Mouse (Mus musculus) midbrain, embryonic 15.5 days (tissue): ENCODE data around the gene Kctd10. TPM values are rescaled to one million over a fixed set of nuclear protein-coding genes. Genes with fewer than 3 reads are reported as not detected.

Experiments used
- ATAC-seq: fragments of 200-750 bp; cut with Nextera tagmentation; replicated peaks from 2 replicates; pipeline ENCODE4 v1.8.0; 2017; ENCODE audit warnings: moderate TSS enrichment
- H3K27ac ChIP-seq: fragments of 300-500 bp; sonication (generic); 2 replicates; pipeline ENCODE4 v1.5.1; 2015; ENCODE audit warnings: mild to moderate bottlenecking, inconsistent platforms
- H3K27me3 ChIP-seq: fragments of 300-500 bp; sonication (generic); replicated peaks from 2 replicates; pipeline ENCODE4 v1.6.1; 2015; ENCODE audit warnings: inconsistent platforms
- H3K36me3 ChIP-seq: fragments of 300-500 bp; sonication (generic); replicated peaks from 2 replicates; pipeline ENCODE4 v1.6.1; 2015; ENCODE audit warnings: inconsistent platforms
- H3K4me1 ChIP-seq: fragments of 300-500 bp; sonication (generic); 2 replicates; pipeline ENCODE4 v1.6.1; 2015; ENCODE audit warnings: inconsistent platforms
- H3K4me2 ChIP-seq: fragments of 300-500 bp; sonication (generic); 2 replicates; pipeline ENCODE4 v1.6.1; 2015; ENCODE audit warnings: inconsistent platforms, mild to moderate bottlenecking, moderate library complexity
- H3K4me3 ChIP-seq: fragments of 300-500 bp; sonication (generic); 2 replicates; pipeline ENCODE4 v1.5.1; 2015; ENCODE audit warnings: mild to moderate bottlenecking, inconsistent platforms
- H3K9ac ChIP-seq: fragments of 300-500 bp; sonication (generic); 2 replicates; pipeline ENCODE4 v1.6.1; 2015; ENCODE audit warnings: mild to moderate bottlenecking, inconsistent platforms
- H3K9me3 ChIP-seq: fragments of 300-500 bp; sonication (generic); 2 replicates; pipeline ENCODE4 v1.6.1; 2016; ENCODE audit warnings: inconsistent platforms
- WGBS: fragments of 180-500 bp; shearing (Covaris S2); methylation state at CpG from one replicate; pipeline ENCODE4 v1.1.7; 2015; ENCODE audit warnings: mixed read lengths; 5-methylcytosine and 5-hydroxymethylcytosine counted together
- polyA plus RNA-seq: library from polyadenylated mRNA; unstranded; fragments of >200 nt; fragmentation: Nextera tagmentation; extraction: Ambion mirVana; gene quantifications from 2 replicates; pipeline ENCODE4 v1.2.1, GENCODE M21; 2015

Kctd10 gene
- polyA plus RNA-seq = 80.7 and 82.7 TPM in 2 replicates

DNA sequence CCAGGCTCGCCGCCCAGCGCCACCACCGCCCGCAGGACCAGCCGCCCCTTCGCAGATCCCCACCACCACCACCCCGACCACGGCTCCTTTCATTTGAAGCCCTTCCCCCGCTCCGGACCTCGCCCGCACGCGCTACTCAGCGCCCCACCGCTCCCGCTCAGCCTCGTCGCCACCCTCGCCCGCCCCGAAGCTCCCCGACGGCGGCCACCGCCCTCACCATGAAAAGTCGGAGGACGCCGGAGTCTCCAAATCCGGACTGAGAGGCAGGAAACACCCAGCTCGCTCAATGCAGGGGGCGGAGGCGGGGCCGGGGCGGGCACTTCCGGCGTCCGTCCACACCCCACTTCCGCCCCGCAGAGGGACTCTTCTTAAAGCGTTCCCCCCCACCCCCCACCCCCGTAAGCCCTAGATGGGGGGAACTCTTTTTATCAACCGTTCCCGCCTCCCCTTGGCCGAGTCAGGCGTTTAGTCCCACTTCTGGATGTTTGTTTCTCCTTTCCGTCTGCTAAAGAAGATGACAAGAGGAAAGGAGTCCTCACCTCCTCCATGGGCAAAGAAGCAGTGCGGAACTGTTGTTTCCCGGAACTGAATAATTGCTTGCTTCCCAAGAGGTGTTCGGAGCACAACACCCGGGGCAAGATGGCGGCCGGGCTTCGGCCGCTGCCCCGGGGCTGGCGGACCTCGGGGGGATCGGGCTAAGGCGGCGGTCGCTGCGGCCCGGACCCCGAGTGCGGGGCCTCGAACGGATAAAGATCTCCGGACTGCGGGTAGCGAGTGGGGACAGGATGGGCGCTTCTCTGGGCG, at the start of gene Kctd10, which contains the start of gene Ube3b:
Kctd10 (minus strand) TSS at position 300 of the 804 bp plus-strand sequence.
Ube3b (plus strand) TSS at position 399 of the 804 bp plus-strand sequence.
- Histone ChIP-seq H3K36me3 (peaks cover 2% of the 10 kb centered on the region; the same call in 1 of the 2 replicates), H3K4me3 (peak within 1 kb of the TSS; percentile 94), H3K4me2 (peak within 1 kb of the TSS; percentile 90), H3K4me1 (peaks cover 52% of the 10 kb centered on the region), H3K9ac (peak within 1 kb of the TSS; percentile 93), H3K27ac (peak within 1 kb of the TSS; percentile 94), H3K27me3 (no peaks in the 10 kb centered on the region), H3K9me3 (no peaks in the 10 kb centered on the region)
- ATAC-seq = peak; percentile 95
- under 1% methylated on average over 74 of the region's 74 CpGs for WGBS

DNA sequence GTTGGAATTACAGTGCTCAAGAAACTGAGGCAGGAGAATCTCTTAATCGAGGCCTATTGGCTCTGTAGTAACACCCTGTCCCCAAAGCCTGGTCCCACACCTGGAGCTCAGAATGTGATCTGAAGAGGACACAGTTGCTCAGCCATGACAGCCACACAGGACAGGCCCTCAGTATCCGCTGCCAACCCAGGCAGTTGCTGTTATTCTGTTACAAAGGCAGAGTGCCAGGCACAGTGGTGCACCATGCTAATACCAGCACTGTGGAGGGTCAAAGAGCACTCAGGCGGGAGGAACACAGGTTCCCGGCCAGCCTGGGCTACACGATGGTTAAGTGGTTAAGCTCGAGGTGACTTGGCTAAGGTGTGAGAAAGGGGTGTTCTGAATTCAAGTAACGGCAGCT, 49.5 kb upstream of the Kctd10 start:
- 90% methylated on average over 7 of the region's 7 CpGs for WGBS
- H3K4me2 ChIP-seq = no peak overlapping the region
- H3K27ac ChIP-seq = no peak overlapping the region
- H3K4me3 ChIP-seq = no peak overlapping the region
- H3K36me3 ChIP-seq = no peaks in the 10 kb centered on the region
- peaks cover 2% of the 10 kb centered on the region; the same call in 1 of the 2 replicates for H3K4me1 ChIP-seq
- H3K9ac ChIP-seq = no peak overlapping the region
- H3K27me3 ChIP-seq = no peaks in the 10 kb centered on the region
- no peaks in the 10 kb centered on the region for H3K9me3 ChIP-seq
- no peak for ATAC-seq

DNA sequence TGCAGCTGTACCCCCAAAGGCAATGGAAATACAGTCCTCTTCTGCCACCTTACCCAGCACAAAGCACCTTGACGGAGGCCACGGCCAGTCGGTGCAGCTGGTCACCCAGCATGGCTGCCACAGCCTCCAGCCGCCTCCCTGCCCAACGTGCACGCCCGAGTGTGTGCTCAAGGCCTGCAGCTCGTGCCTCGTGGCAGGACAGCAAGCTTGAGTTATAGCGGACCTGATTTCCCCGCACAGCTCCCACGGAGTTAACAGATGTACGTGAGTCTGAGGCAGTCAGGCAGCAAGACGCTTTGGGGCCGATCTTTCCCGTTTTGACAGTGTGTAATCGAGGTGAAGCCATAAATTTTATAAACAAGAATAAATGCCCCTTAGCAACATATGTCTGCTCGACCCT, 48.3 kb upstream of the Kctd10 start:
- no peak overlapping the region for H3K9ac ChIP-seq
- H3K27me3 ChIP-seq = no peaks in the 10 kb centered on the region
- H3K4me2 ChIP-seq = no peak overlapping the region
- no peak overlapping the region for H3K27ac ChIP-seq
- ATAC-seq = no peak
- 82% methylated on average over 18 of the region's 18 CpGs for WGBS
- no peak overlapping the region for H3K4me3 ChIP-seq
- no peaks in the 10 kb centered on the region for H3K9me3 ChIP-seq
- H3K36me3 ChIP-seq = no peaks in the 10 kb centered on the region
- peaks cover 2% of the 10 kb centered on the region; the same call in 1 of the 2 replicates for H3K4me1 ChIP-seq

DNA sequence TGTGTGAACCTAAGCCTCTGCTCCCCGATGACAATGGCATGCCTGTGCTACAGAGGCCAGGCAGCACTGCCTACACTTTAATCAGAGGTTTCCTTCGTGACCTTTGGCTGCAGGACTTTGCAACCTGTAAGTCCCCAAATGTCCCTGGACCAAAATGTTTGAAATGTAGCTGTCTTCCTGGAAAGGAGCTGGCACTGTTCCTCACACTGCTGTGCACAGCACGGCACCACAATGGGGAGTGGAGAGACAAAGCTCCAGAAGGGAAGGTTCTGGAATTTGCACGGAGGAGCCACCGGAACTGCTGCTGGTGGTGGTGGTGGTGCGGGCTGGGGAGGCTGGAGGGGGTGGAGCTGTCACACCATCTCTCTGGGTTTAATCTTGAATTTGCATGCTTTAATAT, 46.4 kb upstream of the Kctd10 start:
- Histone ChIP-seq H3K9me3 (no peaks in the 10 kb centered on the region), H3K4me1 (peaks cover 6% of the 10 kb centered on the region; the same call in 1 of the 2 replicates), H3K36me3 (no peaks in the 10 kb centered on the region), H3K27ac (peak overlapping the region; percentile 13; the same call in 1 of the 2 replicates), H3K27me3 (no peaks in the 10 kb centered on the region), H3K9ac (no peak overlapping the region), H3K4me2 (no peak overlapping the region), H3K4me3 (no peak overlapping the region)
- 76% methylated on average over 6 of the region's 6 CpGs for WGBS
- ATAC-seq = no peak

DNA sequence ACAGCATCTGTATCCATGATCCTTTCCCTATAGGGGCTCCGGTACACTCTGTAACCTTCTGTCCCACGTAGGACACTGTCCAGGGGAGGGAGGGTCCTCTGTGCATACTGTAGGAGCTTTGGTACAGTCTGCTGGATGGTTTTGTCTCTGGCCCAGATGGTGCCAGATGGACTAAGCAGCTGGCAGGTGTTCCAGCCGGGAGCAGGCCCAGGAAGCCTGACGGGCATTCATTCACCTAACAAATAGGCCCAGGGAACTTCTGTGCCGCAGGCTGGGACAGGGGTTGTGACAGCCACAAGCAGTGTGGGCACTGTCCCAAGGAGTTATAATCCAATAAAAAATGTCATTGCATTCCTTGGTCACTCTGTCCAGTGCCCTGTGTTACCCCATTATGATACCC, 43.7 kb upstream of the Kctd10 start:
- no peak overlapping the region for H3K9ac ChIP-seq
- no peak for ATAC-seq

DNA sequence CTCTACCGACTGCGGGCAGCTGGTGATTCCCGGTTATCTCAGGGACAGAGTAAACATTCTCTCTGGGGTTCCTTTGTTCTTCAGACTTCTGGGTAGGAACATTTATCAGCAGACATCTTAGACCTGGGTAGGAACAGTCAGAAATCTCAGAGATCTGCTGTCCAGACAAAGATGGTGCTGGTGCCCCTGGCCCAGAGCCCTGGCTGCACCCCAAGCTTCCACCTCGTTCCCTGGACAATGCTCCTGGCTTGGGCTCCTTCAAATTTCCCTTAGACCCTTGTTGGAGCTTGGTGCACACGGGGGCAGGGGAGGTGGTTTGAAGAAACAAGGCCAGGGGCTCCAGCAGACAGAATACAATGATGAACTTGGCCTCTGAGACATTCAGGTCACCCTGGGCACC, 42.3 kb upstream of the Kctd10 start:
- ATAC-seq = no peak
- no peak overlapping the region for H3K4me2 ChIP-seq
- H3K27me3 ChIP-seq = no peaks in the 10 kb centered on the region
- no peak overlapping the region for H3K9ac ChIP-seq
- 52% methylated on average over 5 of the region's 5 CpGs for WGBS
- H3K4me1 ChIP-seq = peaks cover 3% of the 10 kb centered on the region; the same call in 1 of the 2 replicates
- no peak overlapping the region for H3K4me3 ChIP-seq
- H3K36me3 ChIP-seq = peaks cover 27% of the 10 kb centered on the region
- no peak overlapping the region for H3K27ac ChIP-seq
- no peaks in the 10 kb centered on the region for H3K9me3 ChIP-seq

More for the DNA sequence above, 43.7 kb upstream of the Kctd10 start:
- no peak overlapping the region for H3K4me3 ChIP-seq
- H3K4me2 ChIP-seq = no peak overlapping the region
- no peak overlapping the region for H3K27ac ChIP-seq
- no peaks in the 10 kb centered on the region for H3K27me3 ChIP-seq
- H3K36me3 ChIP-seq = peaks cover 16% of the 10 kb centered on the region
- 59% methylated on average over 5 of the region's 5 CpGs for WGBS
- peaks cover 6% of the 10 kb centered on the region; the same call in 1 of the 2 replicates for H3K4me1 ChIP-seq
- H3K9me3 ChIP-seq = no peaks in the 10 kb centered on the region

DNA sequence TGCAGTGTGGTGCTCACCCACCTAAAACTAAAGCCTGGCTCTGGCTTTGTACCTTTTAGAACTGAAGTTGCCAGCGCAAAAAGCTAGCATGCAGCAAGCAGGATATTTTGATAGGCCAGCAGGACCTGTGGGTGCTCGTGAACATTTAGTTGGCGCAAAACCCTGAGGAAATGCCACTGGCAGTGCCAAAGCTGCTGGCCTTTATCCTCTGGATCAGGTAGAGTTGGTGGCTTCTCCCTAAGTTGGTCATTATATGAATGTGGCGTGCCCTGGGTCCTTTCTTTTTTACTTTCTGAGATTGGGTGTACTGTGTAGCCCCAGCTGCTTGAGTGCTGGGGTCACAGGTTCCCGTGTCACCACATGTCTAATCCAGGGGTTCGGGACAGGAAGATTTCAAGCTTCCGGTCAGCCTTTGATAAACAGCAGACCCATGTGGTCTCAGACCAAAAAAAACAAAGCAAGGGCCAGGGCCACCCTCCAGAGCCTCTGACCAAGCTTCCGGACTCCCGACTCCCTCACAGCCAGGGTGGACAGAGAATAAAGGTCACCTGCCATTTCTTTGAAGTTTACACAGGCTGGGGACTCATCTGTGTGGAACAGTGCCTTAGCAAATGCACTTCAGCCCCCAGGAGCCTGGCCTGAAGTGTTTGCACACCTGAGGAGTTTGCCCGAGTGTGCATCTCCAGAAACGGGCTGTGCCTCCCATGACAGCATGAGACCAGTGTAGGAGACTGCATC, 41.4 kb upstream of the Kctd10 start:
- no peaks in the 10 kb centered on the region for H3K9me3 ChIP-seq

DNA sequence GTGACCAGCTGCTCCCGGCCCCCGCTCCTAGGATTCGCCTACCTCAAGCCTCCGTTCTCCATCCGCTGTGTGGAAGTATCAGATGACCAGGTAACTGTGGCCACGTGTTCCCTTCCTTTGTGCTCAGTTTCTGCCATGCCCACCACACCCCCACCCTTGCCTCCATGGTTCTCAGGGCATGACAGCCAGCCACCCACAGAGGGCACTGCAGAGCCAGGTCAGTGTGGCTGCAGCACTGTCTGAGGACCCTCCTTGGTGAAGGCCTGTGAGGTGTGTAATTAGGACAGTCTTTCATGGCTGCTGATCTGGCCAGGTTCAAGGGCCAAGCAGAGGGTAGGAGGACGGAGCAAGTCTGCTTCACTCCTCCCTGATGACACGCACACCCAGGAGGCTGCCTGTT, 38.2 kb upstream of the Kctd10 start:
- WGBS = 83% methylated on average over 8 of the region's 8 CpGs
- H3K27me3 ChIP-seq = no peaks in the 10 kb centered on the region
- no peaks in the 10 kb centered on the region for H3K9me3 ChIP-seq
- peaks cover 3% of the 10 kb centered on the region; the same call in 1 of the 2 replicates for H3K4me1 ChIP-seq
- no peak overlapping the region for H3K27ac ChIP-seq
- peaks cover 60% of the 10 kb centered on the region for H3K36me3 ChIP-seq
- 0 out of 2 replicates have a peak, but pooled peaks have one; percentile 48 for ATAC-seq
- H3K4me3 ChIP-seq = no peak overlapping the region
- no peak overlapping the region for H3K9ac ChIP-seq
- H3K4me2 ChIP-seq = no peak overlapping the region

More for the DNA sequence above, 41.4 kb upstream of the Kctd10 start:
- 84% methylated on average over 11 of the region's 11 CpGs for WGBS
- Histone ChIP-seq H3K36me3 (peaks cover 35% of the 10 kb centered on the region), H3K9ac (no peak overlapping the region), H3K4me1 (peaks cover 3% of the 10 kb centered on the region; the same call in 1 of the 2 replicates), H3K27ac (no peak overlapping the region), H3K4me3 (no peak overlapping the region), H3K4me2 (no peak overlapping the region), H3K27me3 (no peaks in the 10 kb centered on the region)
- ATAC-seq = no peak

DNA sequence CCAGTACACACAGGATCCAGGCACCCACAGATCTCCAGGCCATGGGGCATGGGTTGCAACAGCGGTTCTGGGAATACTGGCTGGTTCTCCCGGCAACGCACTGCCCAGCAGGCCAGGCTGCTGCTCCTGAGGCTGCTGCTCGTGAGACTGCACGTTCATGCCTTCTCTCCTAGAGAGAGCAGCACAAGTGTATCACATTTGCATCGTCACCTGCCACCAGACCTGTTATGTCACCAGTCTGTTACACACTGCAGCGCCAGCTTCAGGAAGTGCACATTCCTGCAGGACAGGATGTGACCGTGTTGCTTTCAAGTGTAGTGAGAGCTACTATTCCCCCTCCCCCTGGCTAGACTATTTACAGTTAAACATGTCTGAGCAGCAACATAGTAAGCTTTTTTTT, 36.5 kb upstream of the Kctd10 start:
- ATAC-seq = no peak
- H3K4me3 ChIP-seq = no peak overlapping the region
- no peaks in the 10 kb centered on the region for H3K27me3 ChIP-seq
- H3K9ac ChIP-seq = no peak overlapping the region
- WGBS = 93% methylated on average over 8 of the region's 8 CpGs
- H3K36me3 ChIP-seq = peaks cover 77% of the 10 kb centered on the region
- H3K4me1 ChIP-seq = no peaks in the 10 kb centered on the region
- no peaks in the 10 kb centered on the region for H3K9me3 ChIP-seq
- H3K4me2 ChIP-seq = no peak overlapping the region
- no peak overlapping the region for H3K27ac ChIP-seq

DNA sequence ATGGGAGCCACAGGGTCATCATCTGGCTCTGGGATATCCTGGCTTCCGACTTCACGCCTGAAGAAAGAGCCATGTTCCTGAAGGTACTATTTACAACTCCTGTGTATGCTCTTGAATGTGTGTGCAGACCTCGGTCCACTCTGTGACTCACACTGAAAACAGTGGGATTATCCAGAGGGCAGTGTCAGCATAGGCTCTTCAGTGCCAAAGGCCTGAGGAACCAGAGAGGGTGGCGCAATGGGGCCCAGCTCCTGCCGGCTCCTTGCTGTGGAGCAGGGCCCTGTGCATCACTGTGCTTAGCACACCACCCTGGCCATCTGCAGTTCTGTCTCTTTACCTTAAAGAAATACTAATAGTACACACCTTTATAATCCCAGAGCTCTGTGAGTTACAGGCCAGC, 35.3 kb upstream of the Kctd10 start:
- WGBS = 91% methylated on average over 5 of the region's 5 CpGs
- Histone ChIP-seq H3K4me1 (no peaks in the 10 kb centered on the region), H3K27me3 (no peaks in the 10 kb centered on the region), H3K9ac (no peak overlapping the region), H3K36me3 (peaks cover 81% of the 10 kb centered on the region), H3K9me3 (no peaks in the 10 kb centered on the region), H3K4me2 (no peak overlapping the region), H3K4me3 (no peak overlapping the region), H3K27ac (no peak overlapping the region)
- ATAC-seq = no peak

DNA sequence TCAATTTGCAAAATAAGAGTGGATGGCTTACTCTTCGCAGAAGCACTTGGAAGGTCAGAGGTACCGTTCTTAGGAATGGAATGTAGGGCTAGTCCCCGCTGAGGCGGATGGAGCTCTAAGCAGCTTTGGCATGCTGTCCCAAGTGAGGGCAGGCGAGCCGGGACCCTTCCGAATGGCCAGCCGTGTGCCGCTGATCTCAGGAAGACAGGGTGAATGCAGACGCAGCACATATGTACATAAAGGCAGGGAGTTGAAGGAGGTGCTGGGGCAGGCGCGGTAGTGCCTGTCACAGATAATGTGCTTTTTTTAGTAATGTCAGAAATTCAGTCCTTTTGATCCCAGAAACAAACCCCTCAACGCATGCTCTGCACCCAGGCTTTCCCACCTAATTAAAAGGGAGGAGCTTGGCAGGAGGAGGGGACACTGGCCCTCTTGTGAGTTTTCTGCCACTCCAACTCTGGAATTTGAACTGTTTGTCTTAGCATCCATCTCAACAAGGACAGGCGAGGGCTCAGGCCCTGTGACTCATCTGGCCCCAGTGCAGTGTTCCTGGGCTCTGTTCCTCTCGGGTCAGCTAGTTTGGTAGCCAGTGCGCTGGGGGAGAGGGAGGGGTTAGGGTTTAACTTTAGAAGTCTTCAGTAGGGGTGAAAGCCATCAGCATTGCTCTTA, 32.9 kb upstream of the Kctd10 start:
- Histone ChIP-seq H3K9ac (no peak overlapping the region), H3K9me3 (no peaks in the 10 kb centered on the region), H3K36me3 (peaks cover 87% of the 10 kb centered on the region), H3K4me3 (no peak overlapping the region), H3K27ac (no peak overlapping the region), H3K4me1 (no peaks in the 10 kb centered on the region), H3K4me2 (no peak overlapping the region), H3K27me3 (no peaks in the 10 kb centered on the region)
- ATAC-seq = no peak
- 81% methylated on average over 16 of the region's 16 CpGs for WGBS
